Mouse (Mus musculus) forebrain, embryonic 12.5 days (tissue): ENCODE measurements around the gene Nxt2. TPM values are rescaled to one million over a fixed set of nuclear protein-coding genes. Genes with fewer than 3 reads are reported as not detected.
"Not testable (repeated sequence)": the region's sequence is repeated elsewhere in the genome, so short reads cannot be mapped to it uniquely, and the experiment has no call there.

Experiments
- ATAC-seq: fragments of 200-750 bp; cut with Nextera tagmentation; 2 replicates; pipeline ENCODE4 v1.8.0; 2017; ENCODE audit warnings: moderate TSS enrichment; ENCODE audit not compliant: low FRiP score
- H3K27ac ChIP-seq: fragments of 300-500 bp; sonication (generic); 2 replicates; pipeline ENCODE4 v1.5.1; 2016; ENCODE audit warnings: mild to moderate bottlenecking
- H3K27me3 ChIP-seq: fragments of 300-500 bp; sonication (generic); 2 replicates; pipeline ENCODE4 v1.6.1; 2016; ENCODE audit warnings: mild to moderate bottlenecking
- H3K36me3 ChIP-seq: fragments of 300-500 bp; sonication (generic); replicated peaks from 2 replicates; pipeline ENCODE4 v1.6.1; 2016; ENCODE audit warnings: mild to moderate bottlenecking
- H3K4me1 ChIP-seq: fragments of 300-500 bp; sonication (generic); 2 replicates; pipeline ENCODE4 v1.6.1; 2016
- H3K4me2 ChIP-seq: fragments of 300-500 bp; sonication (generic); 2 replicates; pipeline ENCODE4 v1.6.1; 2016; ENCODE audit warnings: mild to moderate bottlenecking, moderate library complexity
- H3K4me3 ChIP-seq: fragments of 300-500 bp; sonication (generic); replicated peaks from 2 replicates; pipeline ENCODE4 v1.5.1; 2016; ENCODE audit warnings: mild to moderate bottlenecking
- H3K9ac ChIP-seq: fragments of 300-500 bp; sonication (generic); 2 replicates; pipeline ENCODE4 v1.6.1; 2016; ENCODE audit warnings: mild to moderate bottlenecking
- H3K9me3 ChIP-seq: fragments of 300-500 bp; sonication (generic); 2 replicates; pipeline ENCODE4 v1.6.1; 2016
- WGBS: fragments of 180-500 bp; shearing (Covaris S2); methylation state at CpG from one replicate; pipeline ENCODE4 v1.1.7; 2016; 5-methylcytosine and 5-hydroxymethylcytosine counted together
- polyA plus RNA-seq: library from polyadenylated mRNA; unstranded; fragments of >200 nt; fragmentation: Nextera tagmentation; extraction: Ambion mirVana; gene quantifications from 2 replicates; pipeline ENCODE4 v1.2.1, GENCODE M21; 2016

Nxt2 gene
- polyA plus RNA-seq, 1 experiment from 2014 or later = 16.6 TPM

DNA sequence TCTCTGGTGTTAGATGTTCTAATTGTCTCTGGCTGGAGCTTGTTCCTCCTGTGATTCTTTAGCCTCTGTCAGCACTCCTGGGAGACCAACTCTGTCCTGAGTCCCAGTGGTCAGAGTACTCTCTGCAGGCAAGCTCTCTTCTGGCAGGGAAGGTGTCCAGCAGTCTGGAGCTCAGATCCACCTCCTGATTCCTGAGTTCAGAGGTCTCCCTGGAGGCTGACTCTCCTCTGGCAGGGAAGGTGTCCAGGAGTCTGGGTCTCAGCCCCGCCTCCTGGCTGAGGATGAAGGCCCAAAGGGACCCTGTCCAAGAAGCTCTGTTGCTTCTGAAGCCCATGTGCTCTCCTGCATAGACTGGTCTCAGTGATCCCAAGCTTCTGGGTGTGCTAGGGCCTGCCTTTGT is 9.6 kb downstream of the Nxt2 start:
- not testable (repeated sequence) for H3K27me3 ChIP-seq, H3K4me3 ChIP-seq, ATAC-seq, H3K4me1 ChIP-seq, H3K9ac ChIP-seq, H3K36me3 ChIP-seq, H3K4me2 ChIP-seq, H3K27ac ChIP-seq, H3K9me3 ChIP-seq
- 81% methylated on average over 1 of the region's 1 CpGs for WGBS

DNA sequence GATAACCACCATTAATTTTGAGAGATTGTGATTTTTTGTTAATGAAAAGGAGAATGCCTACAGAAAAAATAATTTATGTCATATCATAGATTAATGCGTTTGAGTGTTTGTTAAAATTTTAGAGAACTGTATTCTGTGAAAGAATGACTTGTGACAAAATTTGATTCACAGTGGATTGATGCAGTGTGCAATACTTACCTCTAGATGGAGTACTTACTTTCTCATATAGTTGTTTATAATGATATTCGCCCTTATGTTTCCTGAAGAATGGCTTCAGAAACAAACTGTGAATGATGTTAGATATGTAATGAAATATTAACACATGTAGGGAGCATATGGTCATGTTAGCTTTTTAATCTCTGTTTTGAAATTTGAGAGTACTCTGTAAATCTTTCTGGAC is 10.5 kb downstream of the Nxt2 start:
- no peak overlapping the region for H3K4me2 ChIP-seq
- H3K27me3 ChIP-seq = no peaks in the 10 kb centered on the region
- H3K36me3 ChIP-seq = no peaks in the 10 kb centered on the region
- H3K4me3 ChIP-seq = no peak overlapping the region
- H3K9ac ChIP-seq = no peak overlapping the region
- H3K4me1 ChIP-seq = no peaks in the 10 kb centered on the region
- H3K9me3 ChIP-seq = no peaks in the 10 kb centered on the region
- 48% methylated on average over 2 of the region's 2 CpGs for WGBS
- no peak overlapping the region for H3K27ac ChIP-seq
- ATAC-seq = no peak

DNA sequence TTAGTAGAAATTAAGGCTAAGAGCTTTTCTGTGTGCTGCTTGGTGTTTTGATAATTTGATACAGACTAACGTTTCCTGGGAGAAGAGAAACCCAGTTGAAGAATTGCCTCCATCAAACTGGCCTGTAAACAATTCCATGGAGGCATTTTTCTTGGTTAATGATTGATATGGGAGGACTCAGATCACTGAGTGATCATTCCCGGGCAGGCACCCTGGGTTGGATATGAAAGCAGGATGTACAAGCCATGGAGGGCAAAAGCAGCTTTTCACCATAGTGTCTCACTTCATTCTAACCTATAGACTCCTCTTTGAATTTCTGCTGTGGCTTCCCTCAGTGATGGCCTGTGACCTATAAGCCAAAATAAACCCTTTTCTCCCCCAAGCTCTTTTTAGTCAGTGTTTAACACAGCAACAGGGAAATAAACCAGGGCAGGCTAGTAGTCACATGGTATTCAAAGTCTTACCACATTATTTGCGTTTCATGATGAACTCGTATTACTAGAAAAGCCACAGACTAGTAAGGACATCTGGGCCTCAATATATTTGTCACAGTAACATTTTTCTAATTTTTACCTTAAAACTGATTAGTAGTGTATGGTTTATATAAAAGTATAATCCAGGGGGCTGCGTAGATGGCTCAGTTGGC is 19.2 kb downstream of the Nxt2 start:
- Histone ChIP-seq H3K4me1 (no peaks in the 10 kb centered on the region), H3K9ac (no peak overlapping the region), H3K4me2 (no peak overlapping the region), H3K4me3 (no peak overlapping the region), H3K27ac (no peak overlapping the region), H3K27me3 (0 out of 2 replicates have a peak, but pooled peaks cover 6% of the 10 kb centered on the region), H3K36me3 (no peaks in the 10 kb centered on the region), H3K9me3 (no peaks in the 10 kb centered on the region)
- no peak for ATAC-seq
- WGBS = 87% methylated on average over 5 of the region's 5 CpGs

DNA sequence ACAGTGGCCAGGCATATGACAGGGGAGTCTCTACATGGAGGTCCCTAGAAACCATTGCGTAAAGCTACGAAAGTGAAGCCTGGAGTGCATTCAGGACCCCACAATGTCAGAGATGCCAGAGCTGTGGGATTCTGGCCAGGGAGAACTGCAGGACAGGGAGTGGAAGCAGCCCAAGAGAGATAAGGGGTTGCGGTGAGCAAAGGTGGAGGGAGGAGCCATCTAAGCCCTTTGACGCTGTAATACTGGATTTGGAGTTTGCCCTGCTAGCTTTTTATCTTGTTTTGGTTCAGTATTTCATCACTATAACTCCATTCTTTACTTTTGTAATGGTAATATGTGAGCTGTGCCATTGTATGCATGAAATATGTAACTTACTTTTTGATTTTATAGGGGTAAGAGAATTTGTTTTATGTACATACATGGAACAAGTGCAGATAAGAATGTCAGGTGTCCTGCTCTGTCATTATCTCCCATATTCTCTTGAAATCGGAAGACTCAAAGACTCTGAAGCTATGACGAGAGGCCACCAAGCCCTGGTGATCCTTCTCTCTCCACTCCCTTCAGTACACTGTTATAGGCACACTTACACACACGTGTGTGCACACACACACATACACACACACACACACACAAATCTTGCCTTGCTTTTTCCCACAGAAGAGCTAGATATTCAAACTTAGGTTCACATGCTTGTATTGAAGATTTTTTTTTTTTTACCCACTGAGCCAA is 23.6 kb downstream of the Nxt2 start:
- ATAC-seq = no peak
- Histone ChIP-seq H3K27ac (no peak overlapping the region), H3K36me3 (no peaks in the 10 kb centered on the region), H3K4me1 (no peaks in the 10 kb centered on the region), H3K27me3 (0 out of 2 replicates have a peak, but pooled peaks cover 4% of the 10 kb centered on the region), H3K4me3 (no peak overlapping the region), H3K9me3 (no peaks in the 10 kb centered on the region), H3K4me2 (no peak overlapping the region), H3K9ac (no peak overlapping the region)
- 88% methylated on average over 7 of the region's 7 CpGs for WGBS

DNA sequence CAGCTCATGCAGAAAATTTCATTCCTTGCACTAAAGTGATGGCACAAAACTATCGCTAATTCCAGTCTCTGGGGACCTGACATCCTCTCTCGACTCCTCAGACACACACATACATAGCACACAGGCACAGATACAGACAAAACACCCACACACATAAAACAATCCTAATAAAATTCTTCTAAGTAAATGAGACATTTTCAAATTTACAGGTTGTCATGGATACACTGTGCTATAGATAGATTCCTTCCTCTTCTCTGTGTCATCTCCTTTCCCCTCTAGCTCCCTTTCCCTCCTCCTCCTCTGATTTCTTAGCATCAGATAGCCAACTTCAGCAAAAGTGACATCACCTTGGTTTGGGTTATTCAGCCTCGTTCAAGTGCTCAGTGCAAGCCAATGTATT is 49.5 kb downstream of the Nxt2 start:
- Histone ChIP-seq H3K4me3 (no peak overlapping the region), H3K9me3 (no peaks in the 10 kb centered on the region), H3K4me1 (no peaks in the 10 kb centered on the region), H3K4me2 (no peak overlapping the region), H3K27me3 (peaks cover 15% of the 10 kb centered on the region; the same call in 1 of the 2 replicates), H3K36me3 (no peaks in the 10 kb centered on the region), H3K27ac (no peak overlapping the region), H3K9ac (no peak overlapping the region)
- ATAC-seq = no peak
- 79% methylated on average over 3 of the region's 3 CpGs for WGBS

DNA sequence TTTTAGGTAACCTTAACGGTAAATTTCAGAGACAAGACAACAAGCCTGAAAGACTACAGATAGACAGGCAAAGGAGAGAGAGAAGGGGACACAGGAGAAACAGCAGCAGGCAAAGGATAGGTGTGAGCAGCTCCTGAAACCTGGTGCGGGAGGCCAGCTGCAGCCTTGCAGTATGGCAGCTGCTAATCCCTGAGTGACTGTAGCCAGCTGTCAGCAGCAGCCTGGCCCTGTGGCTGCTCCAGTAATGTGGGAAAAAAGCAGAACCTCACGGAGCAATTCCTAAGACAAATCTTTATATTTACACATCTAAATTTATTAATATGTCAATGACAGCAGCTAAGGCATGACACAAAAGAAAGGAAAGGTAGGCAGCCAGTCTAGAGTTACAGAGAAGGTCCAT is 50.0 kb downstream of the Nxt2 start:
- H3K9me3 ChIP-seq = no peaks in the 10 kb centered on the region
- no peak overlapping the region for H3K4me2 ChIP-seq
- peaks cover 14% of the 10 kb centered on the region; the same call in 1 of the 2 replicates for H3K27me3 ChIP-seq
- H3K4me1 ChIP-seq = no peaks in the 10 kb centered on the region
- H3K36me3 ChIP-seq = no peaks in the 10 kb centered on the region
- 58% methylated on average over 3 of the region's 3 CpGs for WGBS
- H3K9ac ChIP-seq = no peak overlapping the region
- no peak overlapping the region for H3K4me3 ChIP-seq
- no peak overlapping the region for H3K27ac ChIP-seq
- no peak for ATAC-seq

DNA sequence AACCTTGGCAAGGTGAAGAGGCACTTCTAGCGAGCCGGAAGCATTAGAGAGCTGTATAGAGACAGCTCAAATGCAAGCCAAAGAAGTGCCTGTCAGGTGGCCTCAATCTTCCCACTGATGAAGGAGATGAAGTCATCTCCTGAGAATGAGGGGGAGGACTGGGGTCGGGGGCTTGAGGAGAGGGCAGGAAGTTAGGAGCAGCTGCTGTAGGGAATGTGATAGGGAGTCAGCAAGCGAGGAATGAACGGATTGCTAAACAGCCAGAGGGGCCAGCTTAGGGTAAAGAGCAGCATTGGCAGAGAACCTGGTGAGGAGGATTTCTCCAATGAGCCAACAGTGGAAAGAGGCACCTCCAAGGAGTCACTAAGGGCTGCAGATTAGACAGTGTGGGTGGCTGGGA is 59.3 kb downstream of the Nxt2 start:
- H3K4me3 ChIP-seq = no peak overlapping the region
- ATAC-seq = no peak
- WGBS = 57% methylated on average over 5 of the region's 5 CpGs

More for the DNA sequence above, 59.3 kb downstream of the Nxt2 start:
- no peaks in the 10 kb centered on the region for H3K4me1 ChIP-seq
- H3K36me3 ChIP-seq = no peaks in the 10 kb centered on the region
- H3K27ac ChIP-seq = no peak overlapping the region
- H3K9me3 ChIP-seq = no peaks in the 10 kb centered on the region
- peaks cover 12% of the 10 kb centered on the region for H3K27me3 ChIP-seq
- H3K9ac ChIP-seq = no peak overlapping the region
- no peak overlapping the region for H3K4me2 ChIP-seq

Other genes starting within 250 kb of the Nxt2 start
- gene Gucy2f, start 29.8 kb upstream of the Nxt2 start, polyA plus RNA-seq = 0.03 and 0.14 TPM in 2 replicates
- gene Kcne1l, start 79.5 kb downstream of the Nxt2 start, polyA plus RNA-seq = 14.5 and 14.7 TPM in 2 replicates
- gene Acsl4, start 163.8 kb downstream of the Nxt2 start, polyA plus RNA-seq = 18.8 and 19.3 TPM in 2 replicates